Mouse (Mus musculus) Muller cell, postnatal 12 days (primary cell): ENCODE measurements around the gene Zdhhc19.
A peak's percentile ranks its signal among the peaks of the same experiment; 100 is the strongest.

Source experiments
- DNase-seq: peaks from one replicate; pipeline ENCODE4 v3.0.0-alpha.2; 2015; ENCODE audit errors: inconsistent ontology term

Gene Zdhhc19

DNA sequence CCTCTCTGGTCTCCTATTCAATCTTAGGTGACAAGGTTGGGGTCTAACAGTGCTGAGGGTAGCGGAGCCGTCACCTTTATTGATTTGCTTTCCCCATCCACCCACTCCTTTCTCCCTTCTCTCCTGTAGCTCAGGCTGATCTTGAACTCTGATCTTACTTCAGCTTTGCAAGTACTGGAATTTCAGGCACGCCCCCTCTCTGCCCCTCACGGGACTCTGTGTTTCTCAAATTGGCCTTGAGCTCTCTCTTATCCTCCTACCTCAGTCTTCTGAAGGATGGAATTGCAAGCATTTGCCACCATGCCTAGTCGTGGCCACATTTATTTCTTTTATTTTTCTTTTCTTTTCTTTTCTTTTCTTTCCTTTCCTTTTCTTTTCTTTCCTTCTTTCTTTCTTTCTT is 54.4 kb downstream of the Zdhhc19 start:
- no peak for DNase-seq

GRCm38 (mm10) chr16:32551346-32551747 is 55.3 kb downstream of the Zdhhc19 start:
- DNase-seq, result peak; percentile 19

DNA sequence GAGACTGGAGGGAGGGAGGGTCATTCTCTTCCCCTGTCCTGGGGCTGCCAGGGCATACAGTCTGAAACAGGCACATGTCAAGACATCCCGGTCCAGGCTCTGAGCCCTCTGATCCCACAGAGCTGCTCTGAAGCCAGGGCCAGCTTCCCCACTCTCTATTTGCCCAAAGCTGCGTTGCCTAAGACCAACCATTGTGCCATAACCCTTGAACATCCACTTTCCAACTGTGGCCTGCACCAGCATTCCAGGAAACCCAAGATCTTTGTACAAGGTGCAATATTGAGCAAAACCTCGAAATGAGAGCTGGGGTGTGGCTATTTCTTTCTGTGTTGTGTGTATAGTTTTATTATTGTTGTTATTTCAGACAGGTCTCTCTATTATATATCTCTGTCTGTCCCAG is 59.5 kb downstream of the Zdhhc19 start:
- no peak for DNase-seq

- DNase-seq, result no peak
These were observed 63.4 kb downstream of the Zdhhc19 start for GRCm38 (mm10) chr16:32559493-32559892.

GRCm38 (mm10) chr16:32563056-32563793 is 67.2 kb downstream of the Zdhhc19 start:
- no peak for DNase-seq

DNA sequence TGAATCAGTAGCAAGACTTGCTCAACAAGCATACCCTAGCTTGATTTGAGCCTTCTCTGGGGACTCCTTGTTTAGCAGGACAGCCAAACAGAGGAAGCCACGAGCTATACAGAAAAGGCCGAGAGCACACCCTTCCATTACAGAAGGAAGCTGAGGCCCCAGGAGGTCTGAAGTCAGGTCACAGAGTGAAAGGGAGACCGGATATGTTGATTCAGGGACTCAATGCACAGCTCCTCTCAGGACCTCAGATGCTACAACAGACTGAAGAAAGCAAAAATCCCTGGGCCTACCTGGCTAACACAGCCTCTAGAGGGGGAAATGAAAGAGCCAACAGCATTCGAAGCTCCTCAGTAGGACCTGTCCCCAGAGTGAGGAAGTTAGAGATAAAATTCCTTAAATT is 71.2 kb downstream of the Zdhhc19 start:
- no peak for DNase-seq

DNA sequence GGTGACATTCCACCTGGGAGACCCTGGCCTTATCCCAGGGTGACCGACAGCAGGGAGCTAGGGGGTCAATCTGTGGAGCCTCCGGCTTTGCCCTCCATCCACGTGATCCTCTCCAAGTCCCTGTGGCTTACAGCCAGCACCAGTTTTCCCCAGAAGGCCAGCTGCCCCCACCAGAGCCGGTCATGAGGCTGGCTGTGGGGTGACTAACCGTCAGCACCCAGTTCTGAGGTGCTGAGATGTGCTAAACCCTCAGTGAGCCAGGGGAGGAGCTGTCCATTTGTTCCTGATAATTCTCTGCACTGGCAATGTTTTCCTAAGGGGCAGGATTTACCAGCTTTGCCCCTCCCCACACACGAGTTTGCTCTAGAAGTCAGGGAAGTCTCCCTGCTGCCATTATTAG is 72.3 kb downstream of the Zdhhc19 start:
- no peak for DNase-seq

DNA sequence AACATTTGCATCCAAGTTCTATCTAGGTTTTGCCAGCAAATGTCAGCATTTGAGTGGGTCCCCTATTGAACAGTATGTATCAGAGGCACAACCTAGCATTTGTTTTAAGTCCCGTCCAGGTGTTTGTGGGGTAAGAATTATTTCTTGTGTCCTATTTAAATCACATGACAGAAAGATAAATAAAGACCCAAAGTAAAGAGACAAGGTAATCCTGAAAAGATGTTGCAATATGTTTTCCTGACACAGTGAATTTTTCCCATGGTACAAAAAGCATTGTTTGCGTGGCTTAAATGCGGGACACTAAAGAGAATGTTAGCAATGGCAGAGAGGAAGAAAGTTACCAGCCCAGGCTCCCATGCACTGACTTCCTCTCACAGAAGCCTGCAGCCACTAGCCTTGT is 74.0 kb downstream of the Zdhhc19 start:
- DNase-seq, result no peak

DNA sequence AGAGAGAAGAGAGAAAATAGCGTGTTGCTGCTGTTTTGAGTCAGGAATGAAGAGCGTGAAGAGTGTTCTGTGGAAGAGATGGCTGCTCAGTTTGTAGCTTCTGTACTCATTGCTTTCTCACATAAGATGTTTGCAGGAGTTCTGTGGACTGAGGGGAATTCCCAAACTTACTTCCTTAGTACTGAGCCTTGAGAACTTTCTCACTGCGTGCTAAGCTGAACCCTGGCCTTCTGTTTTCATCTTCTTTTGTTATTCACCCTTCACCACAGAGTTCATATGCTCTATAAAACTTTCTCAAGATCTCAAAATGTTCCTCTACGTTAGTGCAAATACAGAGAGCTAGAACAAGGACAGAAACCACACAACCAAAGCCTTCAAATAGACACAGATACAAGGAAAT is 76.5 kb downstream of the Zdhhc19 start:
- no peak for DNase-seq

GRCm38 (mm10) chr16:32586482-32586881 is 90.4 kb downstream of the Zdhhc19 start:
- DNase-seq, result no peak

- DNase-seq, result no peak
These were observed 92.5 kb downstream of the Zdhhc19 start for GRCm38 (mm10) chr16:32588568-32588967.

DNA sequence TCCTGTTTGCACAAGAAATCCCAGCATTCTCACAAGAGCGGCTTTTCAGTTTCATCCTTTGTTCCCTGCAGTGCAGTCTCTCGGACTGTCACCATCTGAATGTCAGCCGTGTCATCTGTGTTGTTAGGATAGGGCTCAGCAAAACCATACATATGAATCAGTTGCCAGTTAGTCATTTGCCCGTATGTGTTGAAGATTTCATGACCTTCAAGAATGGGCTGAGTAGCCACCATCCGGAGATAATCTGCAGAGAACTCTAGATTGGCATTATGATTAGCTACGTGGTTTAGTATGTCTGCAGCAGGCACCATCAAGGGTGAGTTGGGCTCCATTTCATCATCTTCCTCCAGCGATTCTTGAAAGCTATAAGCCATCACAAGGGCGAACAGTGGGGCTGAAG is 95.5 kb downstream of the Zdhhc19 start:
- no peak for DNase-seq

DNA sequence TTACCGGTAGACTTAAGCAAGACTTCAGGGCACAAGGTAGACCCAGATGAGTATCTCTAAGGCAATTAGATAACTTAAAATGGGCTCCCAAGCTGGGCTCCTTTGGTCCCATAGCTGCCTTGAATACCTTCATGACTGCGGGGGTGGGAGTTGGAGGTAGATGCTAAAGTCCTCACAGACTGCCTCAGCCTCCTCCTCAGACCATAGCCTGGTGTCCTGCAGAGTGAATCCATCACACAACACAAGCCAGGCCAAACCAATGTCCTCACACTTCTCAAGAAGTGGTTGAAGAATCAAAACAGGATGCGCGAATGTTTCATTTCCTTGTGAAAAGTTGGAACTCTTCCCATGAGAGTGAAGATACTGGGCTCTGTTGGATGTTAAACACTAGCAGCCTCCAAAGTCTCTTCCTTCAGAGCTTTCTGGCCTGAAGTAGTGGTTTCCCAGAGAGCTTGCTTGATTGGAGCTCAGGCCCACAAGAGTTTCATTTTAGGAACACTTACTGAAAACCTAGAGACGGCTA is 97.3 kb downstream of the Zdhhc19 start:
- DNase-seq, result no peak

DNA sequence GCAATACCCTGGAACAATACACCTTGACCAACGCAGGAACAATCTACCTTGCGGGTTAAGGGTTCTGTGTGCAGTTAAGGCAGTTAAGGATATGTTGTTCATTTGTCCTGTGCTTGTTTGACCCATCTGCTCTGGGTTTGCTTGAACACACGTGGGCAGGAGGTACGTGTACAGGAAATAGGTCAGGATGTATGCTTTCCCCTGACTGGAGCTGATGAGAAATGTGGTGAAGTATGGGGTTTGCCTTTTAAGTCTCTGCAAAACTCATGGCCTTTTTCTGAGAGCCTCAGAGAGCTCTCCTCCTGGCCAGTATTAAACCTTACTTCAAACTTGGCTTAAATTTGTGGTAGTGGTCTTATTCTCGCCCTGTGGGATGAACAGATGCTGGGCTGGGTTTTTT is 97.9 kb downstream of the Zdhhc19 start:
- no peak for DNase-seq

DNA sequence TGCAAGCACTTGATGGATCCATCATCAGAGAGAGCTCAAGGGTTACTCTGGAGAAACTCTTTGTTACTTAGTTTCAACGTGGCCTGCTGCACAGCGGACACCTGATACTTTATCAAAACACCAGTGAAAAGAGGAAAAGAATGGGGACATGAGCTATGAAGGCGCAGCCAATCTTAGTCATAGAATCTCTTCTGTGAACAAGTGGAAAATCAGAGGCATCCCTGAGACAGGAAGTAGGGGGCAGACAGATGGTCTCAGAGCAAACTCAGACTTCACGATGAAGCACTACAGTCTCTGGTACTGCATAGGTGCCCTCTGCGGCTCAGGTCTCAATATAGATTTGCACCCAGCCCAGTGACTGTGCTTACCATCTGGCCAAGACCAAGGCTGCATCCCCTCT is 98.6 kb downstream of the Zdhhc19 start:
- DNase-seq, result no peak

GRCm38 (mm10) chr16:32595142-32595855 is 99.2 kb downstream of the Zdhhc19 start:
- DNase-seq, result no peak

- DNase-seq, result peak; percentile 29
These were observed 101.9 kb downstream of the Zdhhc19 start for GRCm38 (mm10) chr16:32597909-32598381.

DNA sequence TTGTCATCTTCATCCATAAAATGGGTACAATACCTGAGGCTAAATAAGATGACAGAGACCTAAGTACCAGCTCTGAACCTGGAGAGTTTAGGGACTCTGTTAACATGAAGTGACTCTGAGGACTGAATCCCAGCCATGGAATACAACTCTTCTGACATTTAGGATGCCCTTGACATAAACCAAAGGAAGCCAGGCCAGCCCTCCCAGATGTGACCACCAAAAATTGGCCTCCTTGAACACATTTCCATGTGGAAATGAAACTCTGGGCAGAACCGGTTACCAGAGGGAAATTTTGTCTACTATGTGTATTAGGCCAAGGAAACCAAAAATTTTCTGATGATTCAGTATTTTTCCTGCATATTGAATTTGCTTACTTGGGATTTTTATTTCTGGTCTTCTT is 103.1 kb downstream of the Zdhhc19 start:
- DNase-seq, result no peak

- DNase-seq, result no peak
These were observed 106.2 kb downstream of the Zdhhc19 start for GRCm38 (mm10) chr16:32602193-32602685.

GRCm38 (mm10) chr16:32607562-32608343 is 111.7 kb downstream of the Zdhhc19 start:
- DNase-seq, result no peak

DNA sequence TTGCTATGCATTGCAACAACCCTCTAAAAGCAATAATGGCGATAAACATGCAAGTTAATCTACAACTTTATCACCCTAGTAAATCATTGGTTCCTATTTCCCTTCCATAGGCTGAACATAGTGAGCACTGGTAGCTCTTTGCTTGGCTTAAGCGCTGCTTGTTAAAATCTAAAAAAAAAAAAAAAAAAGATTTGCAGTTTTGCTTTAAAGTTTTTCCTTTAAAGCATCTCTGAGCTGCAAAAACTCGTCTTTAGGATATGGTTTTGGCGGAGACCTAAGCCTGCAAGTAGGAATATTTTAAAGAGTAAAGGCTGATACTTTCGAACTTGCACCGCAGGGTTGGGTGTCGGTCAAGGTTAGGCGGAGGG is 112.3 kb downstream of the Zdhhc19 start:
- DNase-seq, result no peak
